Mouse (Mus musculus) heart, postnatal 0 days (tissue): ENCODE measurements around the gene Zfp819. TPM values are rescaled to one million over a fixed set of nuclear protein-coding genes. Genes with fewer than 3 reads are reported as not detected.

Source experiments
- ATAC-seq: fragments of 200-750 bp; cut with Nextera tagmentation; 2 replicates; pipeline ENCODE4 v1.8.0; 2017; ENCODE audit warnings: low read depth, moderate number of reproducible peaks, moderate library complexity; ENCODE audit not compliant: insufficient read depth
- DNase-seq: peaks from one replicate; pipeline ENCODE4 v3.0.0-alpha.2; 2016; ENCODE audit warnings: low spot score
- H3K27ac ChIP-seq: fragments of 300-500 bp; sonication (generic); 2 replicates; pipeline ENCODE4 v1.5.1; 2014; ENCODE audit warnings: low read depth, mild to moderate bottlenecking
- H3K27me3 ChIP-seq: fragments of 300-500 bp; sonication (generic); 2 replicates; pipeline ENCODE4 v1.6.1; 2014; ENCODE audit warnings: low read length, mixed read lengths; ENCODE audit not compliant: control insufficient read depth, insufficient read depth
- H3K36me3 ChIP-seq: fragments of 300-500 bp; sonication (generic); replicated peaks from 2 replicates; pipeline ENCODE4 v1.6.1; 2014; ENCODE audit warnings: low read length, mixed read lengths; ENCODE audit not compliant: control insufficient read depth, insufficient read depth
- H3K4me1 ChIP-seq: fragments of 300-500 bp; sonication (generic); 2 replicates; pipeline ENCODE4 v1.6.1; 2014; ENCODE audit warnings: antibody characterized with exemption; ENCODE audit not compliant: control insufficient read depth, insufficient read depth
- H3K4me2 ChIP-seq: fragments of 300-500 bp; sonication (generic); 2 replicates; pipeline ENCODE4 v1.6.1; 2014; ENCODE audit warnings: low read depth, mild to moderate bottlenecking, low read length, moderate library complexity
- H3K4me3 ChIP-seq: fragments of 300-500 bp; sonication (generic); 2 replicates; pipeline ENCODE4 v1.5.1; 2014; ENCODE audit warnings: low read depth, low read length
- H3K9ac ChIP-seq: fragments of 300-500 bp; sonication (generic); replicated peaks from 2 replicates; pipeline ENCODE4 v1.6.1; 2014; ENCODE audit warnings: low read depth, low read length, mixed read lengths
- H3K9me3 ChIP-seq: fragments of 300-500 bp; sonication (generic); replicated peaks from 2 replicates; pipeline ENCODE4 v1.6.1; 2016; ENCODE audit warnings: low read length; ENCODE audit not compliant: control insufficient read depth
- CTCF ChIP-seq: IDR thresholded peaks from 2 replicates; pipeline ENCODE4 v1.5.1; 2016; ENCODE audit warnings: antibody characterized with exemption, control low read depth, low read depth
- EP300 ChIP-seq: IDR thresholded peaks from 2 replicates; pipeline ENCODE4 v1.6.1; 2016; ENCODE audit warnings: antibody characterized with exemption, low read depth
- WGBS: fragments of 180-500 bp; shearing (Covaris S2); extraction: QIAGEN DNeasy Blood & Tissue Kit; methylation state at CpG from one replicate; pipeline ENCODE4 v1.1.7; 2014; 5-methylcytosine and 5-hydroxymethylcytosine counted together
- polyA plus RNA-seq: library from polyadenylated mRNA; unstranded; fragments of >200 nt; fragmentation: Nextera tagmentation; extraction: Ambion mirVana; gene quantifications from 2 replicates; pipeline ENCODE4 v1.2.1, GENCODE M21; 2015
- total RNA-seq: library from RNA; depleted of rRNA; stranded (reverse); fragments of >200 nt; gene quantifications from 2 replicates; pipeline ENCODE4 v1.2.3, GENCODE M21; 2014; ENCODE audit warnings: low replicate concordance; rRNA removed

The Zfp819 gene
- total RNA-seq (not detected in 2 replicates), polyA plus RNA-seq (not detected in 2 replicates)

- Histone ChIP-seq H3K27me3 (0 out of 2 replicates have a peak, but pooled peaks cover 3% of the 10 kb centered on the region), H3K36me3 (no peaks in the 10 kb centered on the region), H3K4me3 (peak within 1 kb of the TSS; percentile 20; the same call in 1 of the 2 replicates), H3K9ac (no peak within 1 kb of the TSS), H3K27ac (no peak within 1 kb of the TSS), H3K9me3 (no peaks in the 10 kb centered on the region), H3K4me2 (peak within 1 kb of the TSS; percentile 47), H3K4me1 (no peaks in the 10 kb centered on the region)
- 18% methylated on average over 41 of the region's 41 CpGs for WGBS
- ATAC-seq (peak; percentile 84; the same call in 1 of the 2 replicates), DNase-seq (no peak)
- TF ChIP-seq CTCF (no peak), EP300 (no peak)
These were observed at the start of gene Zfp819 for GRCm38 (mm10) chr7:43606896-43607742. Gene Zfp819, plus strand, starts transcription at chr7:43607169.

GRCm38 (mm10) chr7:43562006-43562633, 44.8 kb upstream of the Zfp819 start, which contains the start of gene Zfp658:
Gene Zfp658, plus strand, starts transcription at chr7:43562256.
- Histone ChIP-seq H3K27ac (peak within 1 kb of the TSS; percentile 57), H3K27me3 (no peaks in the 10 kb centered on the region), H3K4me2 (peak within 1 kb of the TSS; percentile 90), H3K4me3 (peak within 1 kb of the TSS; percentile 70), H3K4me1 (0 out of 2 replicates have a peak, but pooled peaks cover 3% of the 10 kb centered on the region), H3K36me3 (0 out of 2 replicates have a peak, but pooled peaks cover 3% of the 10 kb centered on the region), H3K9me3 (no peaks in the 10 kb centered on the region), H3K9ac (peak within 1 kb of the TSS; percentile 65)
- TF ChIP-seq EP300: no peak
- TF ChIP-seq CTCF: no peak
- DNase-seq (peak; percentile 88), ATAC-seq (peak; percentile 75)
- WGBS: under 1% methylated on average over 27 of the region's 27 CpGs

GRCm38 (mm10) chr7:43562651-43563070, 44.3 kb upstream of the Zfp819 start:
- Histone ChIP-seq H3K4me3 (peak overlapping the region; percentile 70), H3K9ac (peak overlapping the region; percentile 65), H3K36me3 (0 out of 2 replicates have a peak, but pooled peaks cover 8% of the 10 kb centered on the region), H3K27ac (peak overlapping the region; percentile 57), H3K27me3 (no peaks in the 10 kb centered on the region), H3K4me1 (0 out of 2 replicates have a peak, but pooled peaks cover 3% of the 10 kb centered on the region), H3K4me2 (peak overlapping the region; percentile 90), H3K9me3 (no peaks in the 10 kb centered on the region)
- under 1% methylated on average over 10 of the region's 10 CpGs for WGBS
- no peak for DNase-seq
- peak; percentile 27; the same call in 1 of the 2 replicates for ATAC-seq
- no peak for TF ChIP-seq CTCF
- no peak for TF ChIP-seq EP300

GRCm38 (mm10) chr7:43563300-43563699, 43.7 kb upstream of the Zfp819 start:
- no peak for ATAC-seq
- H3K9me3 ChIP-seq: no peaks in the 10 kb centered on the region
- peak overlapping the region; percentile 90 for H3K4me2 ChIP-seq
- H3K36me3 ChIP-seq: peaks cover 14% of the 10 kb centered on the region; the same call in 1 of the 2 replicates
- WGBS: 50% methylated on average over 6 of the region's 6 CpGs
- no peak overlapping the region for H3K27ac ChIP-seq
- no peak for DNase-seq
- 0 out of 2 replicates have a peak overlapping the region, but pooled peaks have one; percentile 65 for H3K9ac ChIP-seq
- no peak overlapping the region for H3K4me3 ChIP-seq
- H3K27me3 ChIP-seq: no peaks in the 10 kb centered on the region
- TF ChIP-seq CTCF: no peak
- TF ChIP-seq EP300: no peak
- H3K4me1 ChIP-seq: 0 out of 2 replicates have a peak, but pooled peaks cover 3% of the 10 kb centered on the region

GRCm38 (mm10) chr7:43571216-43571615, 35.8 kb upstream of the Zfp819 start:
- Histone ChIP-seq H3K4me3 (no peak overlapping the region), H3K36me3 (peaks cover 49% of the 10 kb centered on the region; the same call in 1 of the 2 replicates), H3K27ac (no peak overlapping the region), H3K27me3 (no peaks in the 10 kb centered on the region), H3K4me1 (no peaks in the 10 kb centered on the region), H3K4me2 (no peak overlapping the region), H3K9ac (no peak overlapping the region), H3K9me3 (no peaks in the 10 kb centered on the region)
- WGBS: 83% methylated on average over 2 of the region's 2 CpGs
- TF ChIP-seq EP300 (no peak), CTCF (no peak)
- no peak for DNase-seq
- ATAC-seq: no peak
